Mouse (Mus musculus): ENCODE results near the gene Oog4.
"Not testable (repeated sequence)": the region's sequence is repeated elsewhere in the genome, so short reads cannot be mapped to it uniquely, and the experiment has no call there.

Gene Oog4

GRCm38 (mm10) chr4:143450224-143450623 lies at the start of gene Oog4:
Gene Oog4 (minus strand): TSS chr4:143450324.
- DNase-seq (ENCODE audit: low read depth, low spot score): no peak

- DNase-seq (ENCODE audit: low read depth, low spot score): not testable (repeated sequence)
These were observed 23.4 kb downstream of the Oog4 start for GRCm38 (mm10) chr4:143426770-143427169.

- no peak for DNase-seq (ENCODE audit: low read depth, low spot score)
These were observed 36.0 kb downstream of the Oog4 start for GRCm38 (mm10) chr4:143414121-143414520.

GRCm38 (mm10) chr4:143413621-143414020 lies 36.5 kb downstream of the Oog4 start:
- no peak for DNase-seq (ENCODE audit: low read depth, low spot score)

- peak; percentile 81 for DNase-seq (ENCODE audit: low read depth, low spot score)
These were observed 37.7 kb downstream of the Oog4 start, which contains the start of gene Pramef8 for GRCm38 (mm10) chr4:143412219-143413092. Gene Pramef8 (plus strand): TSS chr4:143412426.

- no peak for DNase-seq (ENCODE audit: low read depth, low spot score)
These were observed 38.4 kb downstream of the Oog4 start for GRCm38 (mm10) chr4:143411566-143412218.

- DNase-seq (ENCODE audit: low read depth, low spot score): peak; percentile 28
These were observed 55.9 kb downstream of the Oog4 start, which contains the start of gene Pramel1 for GRCm38 (mm10) chr4:143394181-143394580. Gene Pramel1 (plus strand): TSS chr4:143394428.

GRCm38 (mm10) chr4:143388955-143389702 lies 61.0 kb downstream of the Oog4 start:
- peak; percentile 42 for DNase-seq (ENCODE audit: low read depth, low spot score)

Data from WW6 (cell line).